Mouse (Mus musculus) lung, postnatal 0 days (tissue): Measurements from ENCODE around the gene Xdh. TPM values are rescaled to one million over a fixed set of nuclear protein-coding genes. Genes with fewer than 3 reads are reported as not detected.

Experiments
- ATAC-seq: fragments of 200-750 bp; cut with Nextera tagmentation; 2 replicates; pipeline ENCODE4 v1.8.0; 2017; ENCODE audit warnings: moderate library complexity
- DNase-seq: peaks from one replicate; pipeline ENCODE4 v3.0.0-alpha.2; 2016; ENCODE audit warnings: low spot score
- H3K27ac ChIP-seq: fragments of 300-500 bp; sonication (generic); 2 replicates; pipeline ENCODE4 v1.5.1; 2014; ENCODE audit warnings: antibody characterized with exemption, mild to moderate bottlenecking, low read length, mixed read lengths
- H3K27me3 ChIP-seq: fragments of 300-500 bp; sonication (generic); replicated peaks from 2 replicates; pipeline ENCODE4 v1.6.1; 2014; ENCODE audit warnings: low read length, mixed read lengths; ENCODE audit not compliant: insufficient read depth
- H3K36me3 ChIP-seq: fragments of 300-500 bp; sonication (generic); 2 replicates; pipeline ENCODE4 v1.6.1; 2014; ENCODE audit warnings: low read length, mixed read lengths; ENCODE audit not compliant: insufficient read depth
- H3K4me1 ChIP-seq: fragments of 300-500 bp; sonication (generic); 2 replicates; pipeline ENCODE4 v1.6.1; 2014; ENCODE audit warnings: antibody characterized with exemption, low read depth, low read length, mixed read lengths; ENCODE audit not compliant: insufficient read depth
- H3K4me2 ChIP-seq: fragments of 300-500 bp; sonication (generic); replicated peaks from 2 replicates; pipeline ENCODE4 v1.6.1; 2014; ENCODE audit warnings: low read depth, mild to moderate bottlenecking, low read length, moderate library complexity, mixed read lengths
- H3K4me3 ChIP-seq: fragments of 300-500 bp; sonication (generic); 2 replicates; pipeline ENCODE4 v1.5.1; 2014; ENCODE audit warnings: low read depth, low read length
- H3K9ac ChIP-seq: fragments of 300-500 bp; sonication (generic); replicated peaks from 2 replicates; pipeline ENCODE4 v1.6.1; 2014; ENCODE audit warnings: low read depth, mild to moderate bottlenecking
- H3K9me3 ChIP-seq: fragments of 300-500 bp; sonication (generic); 2 replicates; pipeline ENCODE4 v1.6.1; 2016; ENCODE audit warnings: low read length, mixed read lengths
- CTCF ChIP-seq: IDR thresholded peaks from 2 replicates; pipeline ENCODE4 v1.5.1; 2016; ENCODE audit warnings: antibody characterized with exemption, mild to moderate bottlenecking
- EP300 ChIP-seq: IDR thresholded peaks from 2 replicates; pipeline ENCODE4 v1.6.1; 2016; ENCODE audit warnings: antibody characterized with exemption, mild to moderate bottlenecking, control low read depth
- WGBS: fragments of 180-500 bp; shearing (Covaris S2); extraction: QIAGEN DNeasy Blood & Tissue Kit; methylation state at CpG from one replicate; pipeline ENCODE4 v1.1.7; 2014; 5-methylcytosine and 5-hydroxymethylcytosine counted together
- polyA plus RNA-seq: library from polyadenylated mRNA; unstranded; fragments of >200 nt; fragmentation: Nextera tagmentation; extraction: Ambion mirVana; gene quantifications from 2 replicates; pipeline ENCODE4 v1.2.1, GENCODE M21; 2015

Xdh gene
- polyA plus RNA-seq, 1 experiment from 2014 or later, result 34.0 TPM

DNA sequence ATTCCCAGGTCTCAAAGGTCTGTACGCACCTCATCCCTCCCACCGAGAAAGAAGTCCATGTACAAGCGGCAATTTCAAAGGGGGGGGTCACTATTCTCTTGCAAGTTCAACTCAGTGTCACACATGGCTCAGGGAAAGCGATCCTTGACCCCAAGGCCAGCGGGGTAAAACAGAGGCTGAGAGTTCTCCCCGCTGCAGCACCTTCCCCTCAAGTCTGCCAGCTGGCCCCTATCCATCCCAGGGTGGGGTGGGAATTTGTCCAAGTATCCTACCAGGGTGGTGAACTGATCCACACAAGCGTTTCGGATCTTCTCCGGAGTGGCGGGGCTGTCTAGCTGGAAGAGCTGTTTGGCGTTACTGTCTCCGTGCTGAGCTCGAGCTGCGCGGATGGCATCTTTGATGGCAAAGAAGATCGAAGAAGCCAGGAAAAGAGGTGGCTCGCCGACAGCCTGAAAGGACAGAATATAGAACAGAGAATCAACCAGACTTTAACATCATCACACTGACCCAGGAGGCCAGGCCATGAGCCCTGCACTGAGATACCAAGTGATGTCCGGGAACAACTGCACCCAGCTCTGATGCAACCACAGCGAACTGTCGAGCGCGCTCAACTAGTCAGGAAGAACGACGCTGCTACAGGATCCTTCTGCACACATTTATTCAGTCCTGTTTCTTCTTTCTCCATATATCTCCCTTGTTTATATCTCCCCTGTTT lies 63.8 kb downstream of the Xdh start:
- DNase-seq (no peak), ATAC-seq (no peak)
- Histone ChIP-seq H3K36me3 (peaks cover 12% of the 10 kb centered on the region), H3K4me3 (no peak overlapping the region), H3K4me1 (no peaks in the 10 kb centered on the region), H3K27ac (no peak overlapping the region), H3K9ac (no peak overlapping the region), H3K27me3 (no peaks in the 10 kb centered on the region), H3K4me2 (no peak overlapping the region), H3K9me3 (no peaks in the 10 kb centered on the region)
- WGBS, result 77% methylated on average over 25 of the region's 25 CpGs
- TF ChIP-seq CTCF (no peak), EP300 (no peak)

DNA sequence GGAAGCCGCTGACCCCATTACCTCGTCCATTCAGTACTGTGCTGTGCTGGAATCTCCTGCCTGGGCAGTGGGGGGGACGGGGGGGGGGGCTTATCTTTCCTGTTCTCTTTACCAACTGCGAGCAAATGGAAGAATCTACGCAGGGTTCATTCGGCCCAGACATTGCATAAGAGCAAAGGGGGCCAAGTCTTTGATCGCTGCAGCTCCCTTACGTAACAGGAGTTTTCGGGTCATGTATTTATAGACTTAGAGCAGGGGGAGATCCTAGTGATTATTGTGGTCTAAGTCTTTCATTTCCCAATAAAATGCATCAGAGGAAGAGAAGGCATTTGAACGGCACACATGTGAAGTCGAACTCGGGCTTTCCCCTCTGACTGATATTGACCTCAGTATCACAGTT lies 66.7 kb downstream of the Xdh start:
- no peak overlapping the region for H3K9ac ChIP-seq
- TF ChIP-seq CTCF (no peak), EP300 (no peak)
- no peaks in the 10 kb centered on the region for H3K9me3 ChIP-seq
- H3K4me3 ChIP-seq, result no peak overlapping the region
- peak; percentile 59 for DNase-seq
- no peaks in the 10 kb centered on the region for H3K27me3 ChIP-seq
- H3K4me2 ChIP-seq, result no peak overlapping the region
- H3K36me3 ChIP-seq, result 0 out of 2 replicates have a peak, but pooled peaks cover 4% of the 10 kb centered on the region
- no peak overlapping the region for H3K27ac ChIP-seq
- WGBS, result 56% methylated on average over 12 of the region's 12 CpGs
- H3K4me1 ChIP-seq, result no peaks in the 10 kb centered on the region
- ATAC-seq, result peak; percentile 42

DNA sequence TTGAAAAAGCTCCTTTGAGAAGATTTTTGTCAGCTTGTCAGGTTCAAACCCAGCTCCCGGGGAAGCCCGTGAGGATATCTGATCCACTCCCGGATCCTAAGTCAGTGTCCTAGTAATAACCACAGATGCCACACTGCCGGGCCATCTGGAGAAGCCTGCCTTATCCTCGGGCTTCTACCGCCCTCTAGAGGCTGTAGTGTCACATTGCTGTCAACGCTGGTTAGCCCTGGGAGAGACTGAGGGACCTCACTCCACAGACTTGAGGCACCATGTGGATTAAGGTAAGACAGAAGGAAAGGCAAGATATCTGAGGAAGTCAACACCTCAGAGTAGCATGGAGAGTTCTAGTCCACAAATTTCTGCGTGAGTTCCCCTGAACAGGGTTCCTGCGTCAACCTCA lies 67.8 kb downstream of the Xdh start:
- Histone ChIP-seq H3K27me3 (no peaks in the 10 kb centered on the region), H3K9me3 (no peaks in the 10 kb centered on the region), H3K36me3 (0 out of 2 replicates have a peak, but pooled peaks cover 4% of the 10 kb centered on the region), H3K9ac (no peak overlapping the region), H3K27ac (no peak overlapping the region), H3K4me1 (no peaks in the 10 kb centered on the region), H3K4me2 (no peak overlapping the region), H3K4me3 (no peak overlapping the region)
- WGBS, result 14% methylated on average over 9 of the region's 9 CpGs
- DNase-seq, result peak; percentile 81
- peak; percentile 82 for ATAC-seq
- TF ChIP-seq CTCF (peak; percentile 96), EP300 (no peak)

DNA sequence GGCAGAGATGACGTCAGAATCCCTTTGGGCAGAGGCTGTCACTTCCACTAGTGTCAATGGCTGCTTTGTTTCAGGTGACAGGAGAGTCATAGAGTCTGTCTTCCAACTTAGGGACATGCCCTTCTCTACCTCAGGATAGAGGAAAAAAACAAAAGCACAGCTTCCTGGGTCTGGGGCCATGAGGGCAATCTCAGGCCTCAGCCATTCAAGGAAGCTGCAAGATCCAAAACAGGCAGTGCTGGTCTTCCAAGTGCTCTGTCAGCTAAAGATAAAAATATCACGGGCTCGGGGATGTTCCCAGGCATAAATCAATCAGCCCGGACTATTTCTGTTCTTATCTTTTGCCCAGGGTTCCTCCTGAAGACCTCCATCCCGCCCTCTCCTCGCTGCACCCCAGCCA lies 68.7 kb downstream of the Xdh start:
- H3K4me1 ChIP-seq, result no peaks in the 10 kb centered on the region
- no peaks in the 10 kb centered on the region for H3K27me3 ChIP-seq
- H3K4me3 ChIP-seq, result no peak overlapping the region
- H3K9me3 ChIP-seq, result no peaks in the 10 kb centered on the region
- H3K9ac ChIP-seq, result no peak overlapping the region
- TF ChIP-seq EP300, result no peak
- TF ChIP-seq CTCF, result no peak
- 37% methylated on average over 6 of the region's 6 CpGs for WGBS
- no peak for ATAC-seq
- no peak for DNase-seq
- no peak overlapping the region for H3K27ac ChIP-seq
- H3K4me2 ChIP-seq, result no peak overlapping the region
- H3K36me3 ChIP-seq, result 0 out of 2 replicates have a peak, but pooled peaks cover 4% of the 10 kb centered on the region

DNA sequence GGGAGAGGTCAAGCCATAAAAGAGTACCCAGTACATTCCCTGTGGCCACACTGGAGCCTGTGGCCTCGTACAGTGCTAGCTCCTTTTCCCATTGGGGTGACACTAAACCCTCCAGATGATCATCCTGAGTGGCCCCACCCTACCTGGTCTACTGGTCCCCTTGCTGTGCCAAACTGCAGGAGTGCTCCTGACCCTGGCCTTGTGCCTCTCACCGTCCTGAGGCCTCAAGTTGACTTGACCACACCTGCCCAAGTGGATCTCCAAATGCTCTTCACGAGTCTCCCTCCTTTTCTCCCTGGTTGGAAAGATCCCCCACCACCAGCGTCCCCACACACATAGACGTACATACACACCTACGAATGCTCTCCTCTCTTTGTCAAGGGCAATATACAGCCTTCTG lies 69.7 kb downstream of the Xdh start:
- Histone ChIP-seq H3K4me1 (no peaks in the 10 kb centered on the region), H3K4me2 (no peak overlapping the region), H3K27me3 (no peaks in the 10 kb centered on the region), H3K4me3 (no peak overlapping the region), H3K36me3 (0 out of 2 replicates have a peak, but pooled peaks cover 4% of the 10 kb centered on the region), H3K9me3 (no peaks in the 10 kb centered on the region), H3K27ac (no peak overlapping the region), H3K9ac (no peak overlapping the region)
- no peak for ATAC-seq
- no peak for DNase-seq
- WGBS, result 60% methylated on average over 6 of the region's 6 CpGs
- no peak for TF ChIP-seq EP300
- no peak for TF ChIP-seq CTCF

DNA sequence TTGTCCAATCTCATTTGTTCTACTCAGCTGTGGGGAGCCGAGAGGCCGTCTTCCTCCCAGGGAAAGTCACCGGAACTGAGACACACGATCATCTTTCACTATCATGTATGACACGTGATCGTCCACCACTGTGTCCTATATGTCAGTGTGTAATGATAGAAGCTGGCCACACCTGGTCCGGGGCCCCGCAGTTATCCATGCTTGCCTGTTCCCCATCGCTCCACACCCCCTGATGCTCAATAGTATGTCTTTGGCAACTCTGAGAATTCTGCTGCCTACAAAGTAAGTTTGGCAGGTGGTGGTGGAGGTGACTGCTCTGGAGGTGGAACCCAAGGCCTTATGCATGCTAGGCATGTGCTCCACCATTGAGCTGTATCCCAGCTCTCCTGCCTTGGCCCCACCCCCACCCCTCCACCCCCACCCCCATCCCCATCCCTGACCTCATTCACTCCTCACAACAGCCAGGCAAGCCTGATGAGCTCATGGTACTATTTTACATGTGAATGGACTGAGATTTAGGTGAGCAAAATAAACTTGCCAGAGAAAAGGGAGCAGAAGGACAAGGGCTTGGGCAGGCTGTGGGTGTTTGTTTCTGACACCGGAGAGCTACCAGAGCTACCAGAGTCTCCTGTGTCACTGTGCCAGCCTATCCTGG lies 70.6 kb downstream of the Xdh start:
- Histone ChIP-seq H3K4me3 (no peak overlapping the region), H3K27me3 (no peaks in the 10 kb centered on the region), H3K27ac (no peak overlapping the region), H3K36me3 (no peaks in the 10 kb centered on the region), H3K9me3 (no peaks in the 10 kb centered on the region), H3K4me1 (no peaks in the 10 kb centered on the region), H3K9ac (no peak overlapping the region), H3K4me2 (no peak overlapping the region)
- TF ChIP-seq CTCF, result no peak
- no peak for TF ChIP-seq EP300
- no peak for DNase-seq
- no peak for ATAC-seq
- WGBS, result 86% methylated on average over 10 of the region's 10 CpGs
